Comparison of ENCODE assay signal across 19 mouse cellular contexts in the genomic region with DNA sequence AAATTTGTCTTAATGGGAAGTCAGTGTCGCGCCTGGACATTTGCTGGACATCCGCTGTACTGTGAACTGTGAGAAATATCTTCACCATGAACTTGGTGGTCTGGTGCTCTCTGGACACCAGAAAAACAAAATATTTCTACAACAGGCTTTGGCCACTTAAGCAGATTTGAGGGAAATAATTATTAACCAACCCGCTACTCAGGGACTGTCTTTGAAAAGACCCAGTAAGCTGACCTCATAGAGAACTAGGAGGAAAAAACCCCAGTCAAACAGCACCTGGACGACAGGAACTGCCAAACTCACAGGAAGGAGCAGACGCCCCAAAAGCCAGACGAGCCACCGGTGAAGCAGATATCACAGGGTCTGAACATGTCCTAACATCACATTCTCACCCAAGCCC.
"Had no signal": no experiment of that assay in that cellular context is flagged by ENCODE, and none has a peak within 500 bp of the region (broad histone marks: within the 10 kb centered on the region; RNA-seq: fewer than 3 reads in every experiment).

No protein-coding gene starts in this region.

- H3K4me3 ChIP-seq: limb, embryonic 10.5 days; limb, embryonic 13.5 days; liver, embryonic 12.5 days; liver, embryonic 15.5 days; midbrain, embryonic 12.5 days; midbrain, embryonic 15.5 days; neural tube, embryonic 12.5 days; neural tube, embryonic 15.5 days had no signal

- H3K36me3 ChIP-seq: limb, embryonic 10.5 days; limb, embryonic 13.5 days; liver, embryonic 12.5 days; liver, embryonic 15.5 days; midbrain, embryonic 12.5 days; midbrain, embryonic 15.5 days; neural tube, embryonic 12.5 days; neural tube, embryonic 15.5 days had no signal

- DNase-seq: kidney, postnatal 36 days; liver; right cerebral cortex, adult 18-20 months; right cerebral cortex, postnatal 14 days; right cerebral cortex, postnatal 4 days; thymus, adult 2 months; thymus, postnatal 14 days; thymus, postnatal 4 days had no signal

- ATAC-seq: liver, embryonic 12.5 days; midbrain, embryonic 15.5 days had no signal

- H3K27ac ChIP-seq: kidney, postnatal 0 days; limb, embryonic 10.5 days; limb, embryonic 13.5 days; liver, embryonic 12.5 days; liver, embryonic 15.5 days; macrophage; midbrain, embryonic 12.5 days; midbrain, embryonic 15.5 days; neural tube, embryonic 12.5 days; stomach, postnatal 0 days had no signal

- H3K27me3 ChIP-seq: limb, embryonic 13.5 days; liver, embryonic 12.5 days; liver, embryonic 15.5 days; midbrain, embryonic 12.5 days; midbrain, embryonic 15.5 days; neural tube, embryonic 12.5 days; neural tube, embryonic 15.5 days had no signal
